Mouse (Mus musculus) Muller cell, postnatal 12 days (primary cell): ENCODE measurements at regions not wholly inside any gene's neighbourhood (a gene's known extent, or its start where the extent isn't known, plus 50 kb on each side); places are given as distances from the start of the nearest gene placed in this dataset.
A peak's percentile ranks its signal among the peaks of the same experiment; 100 is the strongest.
"Not testable (repeated sequence)": the region's sequence is repeated elsewhere in the genome, so short reads cannot be mapped to it uniquely, and the experiment has no call there.

Experiments used
- DNase-seq: peaks from one replicate; pipeline ENCODE4 v3.0.0-alpha.2; 2015; ENCODE audit errors: inconsistent ontology term

GRCm38 (mm10) chr2:135525779-135526178, 133.0 kb upstream of the Plcb4 start:
- peak; percentile 85 for DNase-seq

DNA sequence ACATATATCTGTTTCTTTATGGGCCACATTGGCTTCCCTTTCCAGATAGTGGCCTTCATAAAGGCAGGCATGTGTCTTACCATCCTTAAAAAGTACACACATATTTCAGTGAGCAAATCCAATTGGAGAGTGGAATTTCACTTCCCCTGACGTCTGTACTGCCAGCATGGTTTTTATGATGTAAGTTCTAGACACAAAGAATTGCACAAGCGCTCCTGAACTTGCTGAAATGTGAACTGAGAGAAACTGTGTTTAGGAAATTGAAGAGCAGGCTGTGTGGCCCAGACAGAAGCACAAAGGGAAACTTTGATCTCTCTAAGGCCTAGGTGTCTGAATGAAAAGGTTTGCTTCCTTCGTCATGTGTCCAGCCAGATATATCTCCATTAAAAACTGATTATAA, 129.2 kb upstream of the Plcb4 start:
- DNase-seq = no peak

GRCm38 (mm10) chr2:135536303-135536871, 122.4 kb upstream of the Plcb4 start:
- DNase-seq = peak; percentile 27

DNA sequence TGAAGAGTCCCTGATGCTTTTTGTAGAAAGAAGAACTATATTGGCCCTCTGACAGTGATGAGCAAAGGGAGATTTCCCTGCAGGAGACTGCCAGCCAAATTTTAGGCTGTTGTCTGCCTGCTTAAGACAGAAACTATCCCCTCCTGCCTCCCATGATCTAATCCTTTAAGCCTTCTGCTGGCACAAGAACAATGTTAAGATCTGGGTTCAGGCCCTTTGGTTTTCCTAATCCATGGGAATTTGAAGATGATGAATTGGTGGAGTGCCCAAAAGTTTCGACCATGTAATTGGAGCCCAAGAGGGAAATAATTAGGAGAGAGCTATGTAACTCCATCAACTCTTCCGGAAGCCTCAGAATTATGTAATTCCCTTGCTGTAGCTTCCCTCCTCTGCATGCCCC, 120.8 kb upstream of the Plcb4 start:
- DNase-seq = peak; percentile 98

GRCm38 (mm10) chr2:135541058-135541457, 117.8 kb upstream of the Plcb4 start:
- DNase-seq = peak; percentile 74

DNA sequence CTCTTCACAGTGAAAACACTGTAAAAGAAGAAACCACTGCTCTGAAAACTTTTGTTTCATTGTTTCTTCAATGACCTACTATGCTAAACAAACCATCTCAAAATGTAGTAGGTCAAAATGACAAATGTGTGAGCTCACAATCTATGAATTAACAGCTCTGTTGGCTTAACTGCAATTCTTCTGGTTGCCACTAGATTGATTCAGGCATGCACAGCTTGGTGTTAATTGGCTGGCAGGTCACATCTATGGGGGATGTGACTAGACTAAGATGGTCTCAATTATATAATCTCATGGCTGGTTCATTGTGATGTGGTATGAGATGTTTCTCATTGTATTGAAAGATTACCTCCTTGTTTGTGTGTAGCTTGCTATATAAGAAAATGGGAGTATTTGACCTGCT, 116.9 kb upstream of the Plcb4 start:
- DNase-seq = no peak

- DNase-seq = no peak
These were observed 113.9 kb upstream of the Plcb4 start for GRCm38 (mm10) chr2:135544882-135545281.

DNA sequence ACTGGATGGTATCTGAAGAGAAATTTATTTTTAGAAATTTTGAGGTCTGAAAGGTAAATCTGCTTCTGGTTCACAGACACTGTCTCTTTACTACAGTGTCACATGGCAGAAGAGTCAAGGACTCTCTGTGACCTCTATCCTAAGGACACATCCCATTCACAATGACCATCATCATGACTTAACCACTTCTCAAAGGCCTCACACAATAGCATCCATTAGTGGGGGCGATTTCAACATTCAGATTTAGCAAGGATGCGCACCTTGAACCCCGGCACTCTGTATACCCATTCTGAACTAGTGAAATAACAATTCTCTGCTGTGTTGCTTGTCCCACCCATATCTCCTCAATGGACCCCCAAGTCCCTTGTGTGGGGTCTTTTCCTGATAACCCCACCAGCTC, 110.8 kb upstream of the Plcb4 start:
- no peak for DNase-seq

GRCm38 (mm10) chr2:135553031-135553430, 105.8 kb upstream of the Plcb4 start:
- no peak for DNase-seq

DNA sequence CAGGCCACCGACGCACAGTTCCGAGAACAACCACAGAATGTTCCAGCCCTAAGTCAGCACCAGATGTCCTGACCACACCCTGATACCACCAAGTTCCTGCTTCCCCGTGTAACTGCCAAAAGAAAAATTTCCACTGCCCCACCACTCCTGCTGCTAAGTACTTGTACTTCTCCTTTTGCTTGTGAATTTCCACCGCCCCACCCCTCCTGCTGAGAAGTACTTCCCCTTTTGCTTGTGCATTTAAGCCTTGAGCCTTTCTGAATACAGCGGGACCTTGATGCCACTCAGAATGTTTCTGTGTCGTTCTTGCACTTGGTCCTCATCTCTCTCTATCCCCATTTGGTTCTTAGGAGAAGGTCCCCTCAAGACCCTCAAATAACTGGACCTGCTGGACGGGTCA, 100.8 kb upstream of the Plcb4 start:
- DNase-seq = not testable (repeated sequence)

- no peak for DNase-seq
These were observed 99.5 kb upstream of the Plcb4 start for GRCm38 (mm10) chr2:135559328-135559727.

DNA sequence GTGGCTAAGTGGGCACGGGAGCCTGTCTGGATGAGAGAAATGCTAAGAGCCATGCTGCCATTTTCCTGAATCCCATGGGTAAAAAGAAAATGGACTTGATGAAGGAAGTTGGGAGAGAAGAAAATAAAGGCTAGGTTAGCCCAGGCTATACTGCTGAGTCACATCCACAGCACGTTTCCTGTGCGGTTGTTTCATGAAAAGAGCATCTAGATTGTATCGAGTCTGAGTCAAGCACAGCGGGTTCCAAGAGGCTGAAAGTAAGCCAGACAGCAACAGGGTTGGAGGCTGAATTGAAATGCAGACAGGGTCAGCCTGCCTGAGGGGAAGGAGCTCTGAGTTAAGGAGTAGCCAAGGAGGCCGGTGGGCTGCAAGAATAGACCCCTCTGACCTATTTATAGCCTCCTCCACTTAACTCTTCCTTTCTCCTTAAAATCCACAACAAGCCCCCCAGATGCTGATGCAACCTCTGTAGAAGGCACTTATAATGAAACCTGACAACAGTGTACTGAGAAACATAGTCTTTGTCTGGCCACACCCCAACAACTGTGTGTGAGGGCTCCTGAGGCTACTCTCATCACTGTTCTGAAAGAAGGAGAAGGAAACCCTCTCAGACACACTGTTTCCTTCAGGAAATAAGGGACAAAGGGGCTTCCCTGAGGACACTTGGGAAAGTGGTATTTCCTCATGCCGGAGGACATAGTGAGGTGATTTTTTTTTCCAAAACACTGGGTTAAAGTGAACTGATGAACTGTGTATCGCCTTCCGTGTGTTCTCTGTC, 98.7 kb upstream of the Plcb4 start:
- no peak for DNase-seq

DNA sequence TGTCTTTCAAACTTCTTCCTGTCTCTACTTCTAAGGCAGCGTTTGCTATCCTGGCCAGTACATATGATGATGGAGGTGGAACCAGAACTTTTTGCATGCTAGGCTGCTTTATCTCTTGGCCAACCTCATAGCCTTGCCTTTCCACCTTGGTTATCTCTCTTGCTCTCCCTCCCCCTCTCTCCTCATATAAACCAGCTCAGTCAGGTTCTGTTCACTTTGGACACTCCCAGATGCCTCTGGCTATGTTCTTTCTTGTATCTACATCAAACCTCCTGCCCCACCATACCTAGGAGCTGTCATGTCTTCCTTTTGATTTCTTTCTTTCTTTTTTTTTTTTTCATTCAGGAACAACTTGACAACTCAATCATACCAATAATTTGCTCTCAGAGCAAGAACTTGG, 98.0 kb upstream of the Plcb4 start:
- DNase-seq = no peak

DNA sequence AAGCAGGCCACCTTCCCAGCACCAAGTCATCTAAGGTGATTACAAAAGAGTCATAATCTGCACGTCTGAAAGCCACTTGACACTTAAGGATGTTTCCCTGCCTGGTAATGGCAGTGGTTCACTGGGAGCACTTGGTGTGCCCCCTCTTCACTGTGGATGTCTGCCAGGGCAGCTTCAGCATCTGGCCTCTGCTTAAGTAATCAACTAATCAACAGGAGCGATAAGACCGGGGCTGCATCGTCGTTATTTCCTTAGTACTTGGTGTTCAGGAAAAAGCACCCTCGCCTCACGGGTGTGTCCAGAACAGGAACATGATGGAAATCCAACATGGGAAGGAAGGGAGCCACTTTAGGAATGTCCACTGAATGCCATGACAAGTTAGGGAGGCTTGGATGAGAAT, 97.1 kb upstream of the Plcb4 start:
- no peak for DNase-seq

- peak; percentile 90 for DNase-seq
These were observed 96.5 kb upstream of the Plcb4 start for GRCm38 (mm10) chr2:135562140-135562890.

GRCm38 (mm10) chr2:135564231-135564630, 94.6 kb upstream of the Plcb4 start:
- DNase-seq = no peak

DNA sequence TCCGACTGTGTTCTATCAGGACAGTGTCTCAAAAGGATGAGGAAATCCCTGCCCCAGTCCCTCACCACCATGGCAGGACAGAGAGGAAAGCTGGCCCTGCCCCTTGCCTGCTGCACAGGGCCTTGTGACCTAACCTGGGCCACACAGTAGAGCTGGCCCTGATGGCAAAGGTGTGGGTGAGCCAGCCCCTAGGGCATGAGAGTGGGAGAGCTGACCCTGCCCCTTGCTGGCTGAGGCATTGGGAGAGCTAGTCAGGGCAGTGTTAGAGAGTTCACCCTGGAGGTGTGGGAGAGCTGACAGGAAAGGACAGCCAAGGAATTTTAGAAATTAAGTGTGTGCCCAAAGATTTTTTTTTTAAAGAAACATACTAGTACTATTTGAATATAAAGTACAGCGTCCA, 90.5 kb upstream of the Plcb4 start:
- no peak for DNase-seq

GRCm38 (mm10) chr2:135571599-135571998, 87.2 kb upstream of the Plcb4 start:
- DNase-seq = peak; percentile 71

DNA sequence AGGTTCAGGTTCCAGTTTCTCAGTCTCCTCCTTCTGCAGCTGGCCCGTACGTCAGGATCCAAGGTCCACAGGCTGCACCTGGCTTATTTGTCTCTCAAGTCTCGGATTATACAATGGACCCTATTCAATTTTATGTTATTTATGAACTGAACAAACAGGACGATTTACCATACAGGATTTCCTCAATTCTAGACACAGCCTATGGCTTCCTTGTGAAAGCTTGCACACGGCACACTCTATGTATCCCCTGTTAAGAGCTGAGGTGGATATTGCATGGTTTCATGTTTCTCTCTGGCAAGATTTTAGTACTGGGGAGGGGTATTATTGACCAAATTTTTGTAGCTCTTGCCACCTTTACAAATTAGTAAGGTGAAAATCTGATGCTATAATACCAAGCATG, 81.6 kb upstream of the Plcb4 start:
- DNase-seq = no peak

DNA sequence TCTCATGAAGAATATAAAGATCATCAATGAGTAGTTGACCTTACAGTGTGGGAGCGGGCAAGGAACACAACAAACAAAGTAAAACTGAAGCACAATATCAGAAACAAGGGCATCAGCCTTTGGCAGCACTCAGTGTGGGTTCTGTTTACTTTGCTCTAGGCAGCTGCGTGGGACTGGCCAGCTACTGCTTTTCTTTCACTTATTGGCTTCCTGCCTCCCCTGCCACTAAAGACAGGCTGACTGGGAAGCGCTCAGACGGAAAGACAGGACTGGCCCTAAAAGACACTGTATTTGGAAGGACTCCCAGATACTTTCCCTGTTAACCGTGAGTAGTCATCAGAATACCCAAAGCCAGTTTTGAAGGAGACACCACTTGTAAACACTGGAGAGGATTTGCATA, 80.7 kb upstream of the Plcb4 start:
- peak; percentile 91 for DNase-seq

- no peak for DNase-seq
These were observed 79.3 kb upstream of the Plcb4 start for GRCm38 (mm10) chr2:135579514-135579913.

- no peak for DNase-seq
These were observed 78.8 kb upstream of the Plcb4 start for GRCm38 (mm10) chr2:135580051-135580450.

DNA sequence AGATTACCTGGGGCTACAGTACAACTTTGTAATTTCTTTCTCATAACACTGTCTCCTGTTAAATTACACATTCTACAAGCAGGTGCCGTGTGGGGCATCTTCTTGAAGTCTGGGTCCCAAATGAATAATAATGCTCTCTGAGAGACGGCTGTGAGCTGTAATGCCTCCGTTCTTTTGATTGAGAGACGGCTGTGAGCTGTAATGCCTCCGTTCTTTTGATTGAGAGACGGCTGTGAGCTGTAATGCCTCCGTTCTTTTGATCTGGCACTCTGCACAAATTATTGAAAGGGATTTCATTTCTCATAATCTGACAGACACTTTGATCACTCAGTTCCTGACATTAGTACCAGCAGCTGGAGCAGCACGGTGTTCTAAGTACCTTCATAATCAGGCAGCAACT, 76.5 kb upstream of the Plcb4 start:
- no peak for DNase-seq
